Mouse (Mus musculus) heart, adult 2 months (tissue): Measurements from ENCODE around the gene Cib4. TPM values are rescaled to one million over a fixed set of nuclear protein-coding genes. Genes with fewer than 3 reads are reported as not detected.
A peak's percentile ranks its signal among the peaks of the same experiment; 100 is the strongest.

ENCODE experiments used
- DNase-seq, 2 experiments: peaks; one replicate each; pipeline ENCODE4 v3.0.0; 2021
- H3K27ac ChIP-seq: fragments of 200-600 bp; 2 replicates; pipeline ENCODE4 v1.8.1; 2022
- H3K27me3 ChIP-seq: fragments of 200-500 bp; 2 replicates; pipeline ENCODE4 v1.6.1; 2012; ENCODE audit warnings: mild to moderate bottlenecking, low read length, inconsistent platforms, mixed read lengths; ENCODE audit not compliant: control insufficient read depth, insufficient read depth
- H3K36me3 ChIP-seq: fragments of 200-500 bp; 2 replicates; pipeline ENCODE4 v1.6.1; 2012; ENCODE audit warnings: low read length, inconsistent platforms; ENCODE audit not compliant: control insufficient read depth, insufficient read depth
- H3K4me1 ChIP-seq: fragments of 200-500 bp; 2 replicates; pipeline ENCODE4 v1.6.1; 2011; ENCODE audit warnings: low read length; ENCODE audit not compliant: control insufficient read depth, insufficient read depth
- H3K4me3 ChIP-seq: fragments of 200-600 bp; 2 replicates; pipeline ENCODE4 v1.8.1; 2022
- H3K79me2 ChIP-seq: fragments of 200-500 bp; replicated peaks from 2 replicates; pipeline ENCODE4 v1.6.1; 2012; ENCODE audit warnings: mild to moderate bottlenecking, inconsistent platforms, low read length, moderate library complexity, mixed read lengths; ENCODE audit not compliant: control insufficient read depth, insufficient read depth
- H3K9ac ChIP-seq: fragments of 200-500 bp; 2 replicates; pipeline ENCODE4 v1.6.1; 2012; ENCODE audit warnings: low read depth, mild to moderate bottlenecking, control low read depth, inconsistent platforms, low read length, mixed read lengths
- CTCF ChIP-seq: fragments of 200-600 bp; IDR thresholded peaks from 2 replicates; pipeline ENCODE4 v1.8.1; 2022; ENCODE audit warnings: antibody characterized with exemption, mild to moderate bottlenecking, moderate library complexity
- EP300 ChIP-seq: fragments of 200-500 bp; IDR thresholded peaks from 2 replicates; pipeline ENCODE4 v1.6.1; 2011; ENCODE audit warnings: low read depth, low read length, control low read depth; ENCODE audit not compliant: insufficient read depth
- POLR2A ChIP-seq: fragments of 200-500 bp; IDR thresholded peaks from 2 replicates; pipeline ENCODE4 v1.6.1; 2011; ENCODE audit warnings: mild to moderate bottlenecking, low read depth, low read length, control low read depth; ENCODE audit not compliant: insufficient read depth
- WGBS: fragments of 180-500 bp; shearing (Covaris S2); methylation state at CpG from one replicate; pipeline ENCODE4 v1.1.7; 2018; 5-methylcytosine and 5-hydroxymethylcytosine counted together
- intact Hi-C: fragments of 180-260 bp; cut with DNase I; formaldehyde crosslinking; loops from one replicate; pipeline ENCODE4 v1.15.1; 2025
- polyA plus RNA-seq: library from polyadenylated mRNA; depleted of rRNA; stranded (reverse); fragments of >200 nt; gene quantifications from 2 replicates; pipeline ENCODE4 v1.2.3, GENCODE M21; 2012
- total RNA-seq, 2 experiments: library from RNA; stranded (reverse); gene quantifications; 2 replicates each; pipeline ENCODE4 v1.2.3; 2021

Cib4 gene
- total and polyA plus RNA-seq, 3 experiments = not detected

GRCm38 (mm10) chr5:30577654-30578310, 32.1 kb upstream of the Cib4 start:
- Histone ChIP-seq H3K4me3 (peak overlapping the region; percentile 10; the same call in 1 of the 2 replicates), H3K36me3 (no peaks in the 10 kb centered on the region), H3K27ac (peak overlapping the region; percentile 88), H3K79me2 (no peaks in the 10 kb centered on the region), H3K9ac (peak overlapping the region; percentile 1; the same call in 1 of the 2 replicates), H3K27me3 (no peaks in the 10 kb centered on the region), H3K4me1 (peaks cover 4% of the 10 kb centered on the region; the same call in 1 of the 2 replicates)
- 0 out of 2 replicates have a peak, but pooled peaks have one; percentile 8 for TF ChIP-seq POLR2A
- no peak for TF ChIP-seq EP300
- TF ChIP-seq CTCF = no peak
- DNase-seq = peak; percentile 52 to 62
- WGBS = 48% methylated on average over 12 of the region's 12 CpGs
- intact Hi-C loops = loop anchor here (5.0 kb wide), 1 partner anchor 40 kb away; no protein-coding TSS in a partner anchor

GRCm38 (mm10) chr5:30577251-30577650, 31.6 kb upstream of the Cib4 start:
- H3K27me3 ChIP-seq = no peaks in the 10 kb centered on the region
- 39% methylated on average over 9 of the region's 9 CpGs for WGBS
- H3K27ac ChIP-seq = peak overlapping the region; percentile 88
- DNase-seq = peak; percentile 58 to 72
- peaks cover 4% of the 10 kb centered on the region; the same call in 1 of the 2 replicates for H3K4me1 ChIP-seq
- TF ChIP-seq POLR2A (peak; percentile 42; the same call in 1 of the 2 replicates), CTCF (no peak), EP300 (peak; percentile 87; the same call in 1 of the 2 replicates)
- H3K36me3 ChIP-seq = no peaks in the 10 kb centered on the region
- no peaks in the 10 kb centered on the region for H3K79me2 ChIP-seq
- no peak overlapping the region for H3K9ac ChIP-seq
- intact Hi-C loops = loop anchor here (5.0 kb wide), 1 partner anchor 40 kb away; no protein-coding TSS in a partner anchor
- no peak overlapping the region for H3K4me3 ChIP-seq

- H3K4me1 ChIP-seq = peaks cover 3% of the 10 kb centered on the region; the same call in 1 of the 2 replicates
- no peaks in the 10 kb centered on the region for H3K36me3 ChIP-seq
- 72% methylated on average over 7 of the region's 7 CpGs for WGBS
- no peak overlapping the region for H3K4me3 ChIP-seq
- no peaks in the 10 kb centered on the region for H3K79me2 ChIP-seq
- H3K9ac ChIP-seq = no peak overlapping the region
- TF ChIP-seq EP300 = no peak
- no peak for TF ChIP-seq CTCF
- TF ChIP-seq POLR2A = no peak
- no peak for DNase-seq
- intact Hi-C loops = loop anchor here (5.0 kb wide), 1 partner anchor 41 kb away; no protein-coding TSS in a partner anchor
- H3K27me3 ChIP-seq = no peaks in the 10 kb centered on the region
- peak overlapping the region; percentile 88 for H3K27ac ChIP-seq
Observed at GRCm38 (mm10) chr5:30576233-30576632, 30.6 kb upstream of the Cib4 start.

GRCm38 (mm10) chr5:30574367-30574766, 28.7 kb upstream of the Cib4 start:
- TF ChIP-seq CTCF = peak; percentile 30
- TF ChIP-seq EP300 = peak; percentile 56; the same call in 1 of the 2 replicates
- TF ChIP-seq POLR2A = peak; percentile 30; the same call in 1 of the 2 replicates
- 63% methylated on average over 8 of the region's 8 CpGs for WGBS

GRCm38 (mm10) chr5:30571820-30572219, 26.2 kb upstream of the Cib4 start:
- H3K79me2 ChIP-seq = no peaks in the 10 kb centered on the region
- no peaks in the 10 kb centered on the region for H3K27me3 ChIP-seq
- no peak for TF ChIP-seq EP300
- TF ChIP-seq POLR2A = no peak
- no peak for TF ChIP-seq CTCF
- H3K9ac ChIP-seq = no peak overlapping the region
- no peak for DNase-seq
- H3K4me3 ChIP-seq = no peak overlapping the region
- H3K27ac ChIP-seq = peak overlapping the region; percentile 20; the same call in 1 of the 2 replicates
- intact Hi-C loops = loop anchor here (2.0 to 5.0 kb wide), 2 partner anchors 50 to 63 kb away; no protein-coding TSS in a partner anchor
- no peaks in the 10 kb centered on the region for H3K36me3 ChIP-seq
- peaks cover 3% of the 10 kb centered on the region; the same call in 1 of the 2 replicates for H3K4me1 ChIP-seq
- WGBS = 32% methylated on average over 5 of the region's 5 CpGs

More at GRCm38 (mm10) chr5:30574367-30574766, 28.7 kb upstream of the Cib4 start:
- H3K79me2 ChIP-seq = no peaks in the 10 kb centered on the region
- H3K36me3 ChIP-seq = no peaks in the 10 kb centered on the region
- intact Hi-C loops = loop anchor here (5.0 kb wide), 1 partner anchor 52 kb away; no protein-coding TSS in a partner anchor
- peak overlapping the region; percentile 71 for H3K27ac ChIP-seq
- peak in 1 of 2 experiments; percentile 58 for DNase-seq
- H3K27me3 ChIP-seq = no peaks in the 10 kb centered on the region
- no peak overlapping the region for H3K4me3 ChIP-seq
- H3K9ac ChIP-seq = no peak overlapping the region
- H3K4me1 ChIP-seq = peaks cover 3% of the 10 kb centered on the region; the same call in 1 of the 2 replicates

GRCm38 (mm10) chr5:30568479-30568878, 22.8 kb upstream of the Cib4 start:
- no peak for TF ChIP-seq EP300
- TF ChIP-seq CTCF = no peak
- TF ChIP-seq POLR2A = no peak

More at GRCm38 (mm10) chr5:30568479-30568878, 22.8 kb upstream of the Cib4 start:
- intact Hi-C loops = no loop called here
- no peaks in the 10 kb centered on the region for H3K36me3 ChIP-seq
- H3K4me1 ChIP-seq = no peaks in the 10 kb centered on the region
- no peaks in the 10 kb centered on the region for H3K79me2 ChIP-seq
- 68% methylated on average over 1 of the region's 1 CpGs for WGBS
- no peak for DNase-seq
- H3K27ac ChIP-seq = no peak overlapping the region
- no peaks in the 10 kb centered on the region for H3K27me3 ChIP-seq
- H3K4me3 ChIP-seq = no peak overlapping the region
- H3K9ac ChIP-seq = no peak overlapping the region
